Mouse (Mus musculus): ENCODE results near the gene Capza2.
A peak's percentile ranks its signal among the peaks of the same experiment; 100 is the strongest.

Capza2 gene

GRCm38 (mm10) chr6:17635615-17636284 is at the start of gene Capza2:
Capza2 (plus strand) TSS chr6:17636234.
- DNase-seq: no peak

GRCm38 (mm10) chr6:17589049-17589952 is 46.7 kb upstream of the Capza2 start:
- DNase-seq: peak; percentile 67 to 87

GRCm38 (mm10) chr6:17589953-17590627 is 45.9 kb upstream of the Capza2 start:
- DNase-seq: no peak

GRCm38 (mm10) chr6:17593971-17594370 is 42.1 kb upstream of the Capza2 start:
- no peak for DNase-seq

- peak; percentile 34 to 76 for DNase-seq
Measured at GRCm38 (mm10) chr6:17595712-17596462, 40.1 kb upstream of the Capza2 start.

GRCm38 (mm10) chr6:17599373-17599772 is 36.7 kb upstream of the Capza2 start:
- no peak for DNase-seq

GRCm38 (mm10) chr6:17601526-17601925 is 34.5 kb upstream of the Capza2 start:
- no peak for DNase-seq

- no peak for DNase-seq
Measured at GRCm38 (mm10) chr6:17606915-17607314, 29.1 kb upstream of the Capza2 start.

GRCm38 (mm10) chr6:17611352-17612010 is 24.6 kb upstream of the Capza2 start:
- DNase-seq: no peak

GRCm38 (mm10) chr6:17612652-17613051 is 23.4 kb upstream of the Capza2 start:
- DNase-seq: no peak

- DNase-seq: no peak
Measured at GRCm38 (mm10) chr6:17620823-17621222, 15.2 kb upstream of the Capza2 start.

GRCm38 (mm10) chr6:17621436-17621835 is 14.6 kb upstream of the Capza2 start:
- no peak for DNase-seq

GRCm38 (mm10) chr6:17628701-17629455 is 7.2 kb upstream of the Capza2 start:
- DNase-seq: peak in 1 of 2 experiments; percentile 9

GRCm38 (mm10) chr6:17629756-17630155 is 6.3 kb upstream of the Capza2 start:
- no peak for DNase-seq

- DNase-seq: no peak
Measured at GRCm38 (mm10) chr6:17631611-17632010, 4.4 kb upstream of the Capza2 start.

- no peak for DNase-seq
Measured at GRCm38 (mm10) chr6:17633819-17634218, 2.2 kb upstream of the Capza2 start.

- DNase-seq: no peak
Measured at GRCm38 (mm10) chr6:17634992-17635391, 1.0 kb upstream of the Capza2 start.

GRCm38 (mm10) chr6:17636764-17637170 is 733 bp downstream of the Capza2 start:
- peak; percentile 94 to 97 for DNase-seq

- DNase-seq: peak; percentile 48 to 61
Measured at GRCm38 (mm10) chr6:17637205-17638203, 1.5 kb downstream of the Capza2 start.

- peak in 1 of 2 experiments; percentile 18 for DNase-seq
Measured at GRCm38 (mm10) chr6:17640031-17640430, 4.0 kb downstream of the Capza2 start.
